Mouse (Mus musculus) adrenal gland, postnatal 25 days (tissue): ENCODE measurements around the gene Taf7l. TPM values are rescaled to one million over a fixed set of nuclear protein-coding genes. Genes with fewer than 3 reads are reported as not detected.

Experiments
- DNase-seq: peaks from one replicate; pipeline ENCODE4 v3.0.0; 2021; ENCODE audit warnings: mixed read lengths
- long read RNA-seq: library from polyadenylated mRNA; stranded (forward); transcript quantifications from one replicate; pipeline ENCODE4 v2.0.0, GENCODE M21; 2021
- total RNA-seq: library from RNA; stranded (reverse); gene quantifications from 2 replicates; pipeline ENCODE4 v1.2.3, GENCODE M21; 2021

The Taf7l gene
- not detected in 2 replicates for total RNA-seq
- long read RNA-seq, result 0 reads

DNA sequence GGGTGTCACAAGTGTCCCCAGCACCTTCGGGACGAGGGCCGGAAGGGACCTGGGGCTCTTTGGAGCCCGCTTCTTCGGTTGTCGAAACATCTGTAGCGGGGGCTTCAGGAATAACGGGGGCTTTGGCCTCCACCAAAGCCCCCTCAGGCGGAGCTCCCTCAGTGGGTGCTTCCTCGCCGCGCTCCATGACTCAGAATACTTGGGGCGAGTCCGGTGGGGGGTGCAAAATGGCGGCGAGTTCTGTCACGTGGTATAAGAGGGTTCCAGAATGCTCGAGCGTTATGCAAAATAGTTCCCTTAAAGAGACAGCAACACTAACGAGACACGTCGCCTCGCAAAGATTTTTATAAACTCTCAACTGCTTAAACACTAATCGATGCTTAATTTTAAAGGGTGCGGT lies at the start of gene Taf7l:
Gene Taf7l, minus strand, starts transcription at position 201 of the 400 bp plus-strand sequence.
- no peak for DNase-seq

- no peak for DNase-seq
Measured at GRCm38 (mm10) chrX:134525260-134525659, 49.0 kb upstream of the Taf7l start.

- no peak for DNase-seq
Measured at GRCm38 (mm10) chrX:134523772-134524171, 47.5 kb upstream of the Taf7l start.

DNA sequence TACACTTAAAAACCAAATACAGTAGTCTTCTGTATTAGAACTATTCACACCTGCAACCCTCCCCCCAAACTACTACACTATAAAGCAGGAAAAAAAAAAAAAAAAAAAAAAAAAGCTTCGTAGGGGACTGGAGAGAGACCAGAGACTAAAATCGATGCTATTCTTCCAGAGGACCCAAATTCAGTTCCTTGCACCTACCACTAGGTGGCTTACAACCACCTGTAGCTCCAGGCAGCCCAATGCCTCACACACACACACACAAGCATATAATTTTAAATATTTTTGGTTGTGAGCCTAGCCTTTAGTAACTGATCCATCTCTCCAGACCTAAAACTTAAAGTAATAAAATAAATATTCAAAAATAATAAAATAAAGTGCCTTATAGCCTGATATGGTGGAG lies 33.2 kb upstream of the Taf7l start:
- DNase-seq, result no peak

DNA sequence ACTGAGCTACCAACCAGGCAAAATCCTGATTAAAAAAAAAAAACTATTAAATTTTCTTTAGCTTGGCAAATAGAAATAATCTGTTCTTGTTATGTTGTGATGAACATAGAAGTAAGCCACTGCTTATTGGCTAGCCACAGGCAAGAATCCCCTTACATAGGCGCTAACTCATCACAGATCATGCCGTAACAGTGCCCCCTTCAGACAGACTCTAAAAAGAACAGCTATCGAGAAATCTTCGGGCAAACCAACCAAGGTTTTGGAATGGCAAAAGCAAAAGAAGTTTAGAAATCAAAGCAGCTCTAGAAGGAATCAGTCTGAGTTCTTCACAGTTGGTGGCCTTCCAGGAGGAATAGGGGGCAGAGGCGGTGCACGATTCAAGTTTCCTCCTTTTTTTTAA lies 31.7 kb upstream of the Taf7l start:
- DNase-seq, result no peak

- peak; percentile 56 for DNase-seq
Measured at GRCm38 (mm10) chrX:134500651-134501050, 24.4 kb upstream of the Taf7l start.

DNA sequence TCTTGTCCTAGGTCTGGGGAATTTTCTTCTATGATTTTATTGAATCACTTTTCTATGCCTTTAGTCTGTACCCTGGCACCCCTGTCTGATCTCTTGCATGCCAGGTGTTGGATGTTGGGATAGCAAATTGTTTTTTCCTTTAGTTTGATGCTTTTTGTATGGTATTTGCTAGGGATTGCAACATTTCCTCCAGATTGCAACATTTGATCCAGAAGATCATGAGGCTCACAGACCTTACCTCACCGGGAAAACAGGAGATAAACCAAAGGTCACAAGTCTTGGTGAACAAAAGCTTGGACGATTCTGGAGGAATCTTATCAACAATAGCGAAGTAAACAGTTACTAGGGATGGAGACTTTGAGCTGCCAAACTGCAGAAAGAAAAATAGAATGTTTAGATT lies 5.4 kb upstream of the Taf7l start:
- DNase-seq, result no peak

GRCm38 (mm10) chrX:134474988-134475710 lies 1.1 kb downstream of the Taf7l start:
- DNase-seq, result no peak

DNA sequence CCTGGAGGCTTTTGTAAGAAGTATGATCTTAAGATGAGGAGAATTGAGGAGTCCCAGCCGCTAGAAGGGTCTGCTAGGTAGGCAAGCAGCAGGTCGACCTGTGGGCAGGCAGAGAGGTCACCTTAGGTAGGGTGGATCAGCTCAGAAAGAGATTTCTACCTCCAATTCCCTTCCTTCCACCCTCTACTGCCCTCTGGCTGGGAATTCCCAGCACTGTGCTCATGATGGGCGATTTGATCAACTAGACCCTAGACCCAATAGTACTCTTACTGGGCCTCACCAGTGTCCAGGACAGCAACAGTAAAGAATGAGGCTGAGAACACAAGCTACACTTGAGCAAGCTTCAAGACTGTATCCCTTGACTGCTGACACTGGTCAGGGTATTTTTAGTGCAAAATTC lies 49.0 kb downstream of the Taf7l start:
- DNase-seq, result no peak

DNA sequence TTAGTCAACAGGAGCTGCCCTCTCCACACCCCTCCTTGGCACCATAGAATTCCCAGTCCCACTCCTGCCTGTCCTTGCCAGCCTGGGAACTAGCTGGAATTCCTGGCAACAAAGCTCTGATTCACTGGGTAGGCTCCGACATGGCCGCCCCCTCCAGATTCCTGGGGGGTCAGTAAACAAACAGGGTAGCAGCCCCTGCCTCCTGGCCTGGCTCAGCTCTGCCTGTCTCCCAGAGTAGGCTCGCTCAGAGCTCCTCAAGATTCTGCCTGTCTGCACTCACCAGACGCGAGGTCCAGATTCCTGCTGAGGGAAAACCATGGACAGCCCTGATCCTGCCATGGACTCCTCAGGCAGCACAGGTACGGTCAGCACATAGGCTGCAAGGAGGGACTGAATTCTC lies 49.5 kb downstream of the Taf7l start:
- no peak for DNase-seq

GRCm38 (mm10) chrX:134425798-134426197 lies 50.5 kb downstream of the Taf7l start:
- DNase-seq, result no peak

DNA sequence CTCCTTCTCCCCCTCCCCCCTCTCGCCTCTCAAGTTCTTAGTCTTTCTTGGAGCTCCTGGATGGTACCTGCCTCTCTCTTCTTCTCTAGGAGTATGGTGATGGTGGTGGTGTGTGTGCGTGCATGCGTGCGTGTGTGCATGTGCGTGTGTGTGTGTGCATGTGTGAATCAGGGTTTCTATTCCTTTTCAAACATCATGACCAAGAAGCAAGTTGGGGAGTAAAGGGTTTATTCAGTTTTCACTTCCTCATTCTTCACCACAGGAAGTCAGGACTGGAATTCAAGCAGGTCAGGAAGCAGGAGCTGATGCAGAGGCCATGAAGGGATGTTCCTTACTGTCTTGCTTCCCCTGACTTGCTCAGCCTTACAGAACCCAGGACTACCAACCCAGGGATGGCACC lies 52.0 kb downstream of the Taf7l start:
- no peak for DNase-seq

- no peak for DNase-seq
Measured at GRCm38 (mm10) chrX:134420097-134420496, 56.2 kb downstream of the Taf7l start.

DNA sequence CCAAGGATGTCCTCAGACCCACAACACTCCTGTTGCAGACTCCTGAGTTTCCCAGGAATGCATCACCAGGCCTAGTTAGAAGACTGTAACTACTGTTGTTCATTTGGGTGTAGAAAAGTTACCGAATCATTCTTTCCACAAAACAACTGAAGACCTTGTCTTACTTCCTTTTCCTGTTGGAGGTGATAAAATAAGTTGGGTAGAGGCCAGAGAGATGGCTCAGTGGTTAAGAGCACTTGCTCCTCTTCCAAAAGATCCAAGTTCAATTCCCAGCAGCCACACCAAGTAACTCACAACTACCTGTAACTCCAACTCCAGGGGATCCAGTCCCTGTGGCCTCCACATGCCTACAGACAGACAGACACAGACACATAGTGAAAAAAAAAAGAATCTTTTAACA lies 64.2 kb downstream of the Taf7l start:
- no peak for DNase-seq

Other genes starting within 250 kb of the Taf7l start
- gene Trmt2b, start 199.5 kb downstream of the Taf7l start, total RNA-seq, result 32.6 and 39.3 TPM in 2 replicates
- 216 and 250 TPM in 2 replicates for gene Tmem35a, start 181.3 kb downstream of the Taf7l start, total RNA-seq
- gene Cenpi, start 168.4 kb downstream of the Taf7l start, total RNA-seq, result 3.1 and 5.5 TPM in 2 replicates
- gene Drp2, start 71.9 kb downstream of the Taf7l start, total RNA-seq, result 0.19 and 0.49 TPM in 2 replicates
- 30.7 and 34.1 TPM in 2 replicates for gene Timm8a1, start 65.4 kb upstream of the Taf7l start, total RNA-seq
- 0.67 and 0.82 TPM in 2 replicates for gene Btk, start 107.1 kb upstream of the Taf7l start, total RNA-seq
- 276 and 305 TPM in 2 replicates for gene Rpl36a, start 109.2 kb upstream of the Taf7l start, total RNA-seq
- gene Gla, start 124.6 kb upstream of the Taf7l start, total RNA-seq, result 8.4 and 9.0 TPM in 2 replicates
- gene Hnrnph2, start 124.7 kb upstream of the Taf7l start, total RNA-seq, result 90.6 and 98.0 TPM in 2 replicates
- 9.7 and 14.6 TPM in 2 replicates for gene Armcx4, start 210.0 kb upstream of the Taf7l start, total RNA-seq
- gene Armcx1, start 241.5 kb upstream of the Taf7l start, total RNA-seq, result 20.7 and 24.1 TPM in 2 replicates